Mouse (Mus musculus) adrenal gland, adult 2 months (tissue): ENCODE results near the gene Xrra1. TPM values are rescaled to one million over a fixed set of nuclear protein-coding genes. Genes with fewer than 3 reads are reported as not detected.
"Not testable (repeated sequence)": the region's sequence is repeated elsewhere in the genome, so short reads cannot be mapped to it uniquely, and the experiment has no call there.

Experiments
- DNase-seq: peaks from one replicate; pipeline ENCODE4 v3.0.0; 2021
- polyA plus RNA-seq: library from polyadenylated mRNA; depleted of rRNA; stranded (reverse); fragments of >200 nt; gene quantifications from 2 replicates; pipeline ENCODE4 v1.2.3, GENCODE M21; 2012; rRNA removed
- total RNA-seq, 2 experiments: library from RNA; stranded (reverse); gene quantifications; 2 replicates each; pipeline ENCODE4 v1.2.3; 2021

The Xrra1 gene
- total and polyA plus RNA-seq, 3 experiments: 0.41 to 64.4 (median 10.0) TPM

DNA sequence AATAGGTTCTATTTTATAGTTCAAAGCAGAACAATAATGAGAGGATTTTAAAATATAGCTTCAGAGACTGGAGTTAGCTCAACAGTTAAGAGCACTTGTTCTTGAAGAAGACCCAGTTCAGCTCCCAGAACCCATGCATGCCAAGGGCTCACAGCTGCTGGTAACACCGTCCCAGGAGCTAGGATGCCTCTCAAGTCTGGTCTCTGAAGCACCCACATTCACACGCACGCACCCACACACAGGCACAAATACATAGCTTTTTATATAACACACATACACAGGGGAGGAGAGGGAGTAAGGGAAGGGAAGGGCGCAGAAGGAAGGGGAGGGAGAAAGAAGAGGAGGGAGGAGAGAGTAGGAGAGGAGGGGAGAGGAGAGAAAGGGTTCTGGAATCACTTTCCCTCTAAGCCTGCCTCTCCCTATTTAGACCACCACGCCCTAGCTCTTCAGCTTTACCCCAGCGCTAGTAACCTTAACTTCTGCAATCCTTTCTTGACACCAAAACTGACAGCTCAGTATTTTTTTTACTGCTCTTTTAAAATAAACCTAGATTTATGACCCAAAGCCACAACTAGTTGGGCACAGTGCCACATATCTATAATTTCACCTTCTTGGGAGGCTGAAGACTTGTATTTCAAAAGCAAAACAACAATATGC, 94.7 kb downstream of the Xrra1 start:
- DNase-seq: no peak

GRCm38 (mm10) chr7:99954212-99954611, 95.3 kb downstream of the Xrra1 start:
- no peak for DNase-seq

- DNase-seq: no peak
These were observed 97.2 kb downstream of the Xrra1 start for GRCm38 (mm10) chr7:99956095-99956494.

DNA sequence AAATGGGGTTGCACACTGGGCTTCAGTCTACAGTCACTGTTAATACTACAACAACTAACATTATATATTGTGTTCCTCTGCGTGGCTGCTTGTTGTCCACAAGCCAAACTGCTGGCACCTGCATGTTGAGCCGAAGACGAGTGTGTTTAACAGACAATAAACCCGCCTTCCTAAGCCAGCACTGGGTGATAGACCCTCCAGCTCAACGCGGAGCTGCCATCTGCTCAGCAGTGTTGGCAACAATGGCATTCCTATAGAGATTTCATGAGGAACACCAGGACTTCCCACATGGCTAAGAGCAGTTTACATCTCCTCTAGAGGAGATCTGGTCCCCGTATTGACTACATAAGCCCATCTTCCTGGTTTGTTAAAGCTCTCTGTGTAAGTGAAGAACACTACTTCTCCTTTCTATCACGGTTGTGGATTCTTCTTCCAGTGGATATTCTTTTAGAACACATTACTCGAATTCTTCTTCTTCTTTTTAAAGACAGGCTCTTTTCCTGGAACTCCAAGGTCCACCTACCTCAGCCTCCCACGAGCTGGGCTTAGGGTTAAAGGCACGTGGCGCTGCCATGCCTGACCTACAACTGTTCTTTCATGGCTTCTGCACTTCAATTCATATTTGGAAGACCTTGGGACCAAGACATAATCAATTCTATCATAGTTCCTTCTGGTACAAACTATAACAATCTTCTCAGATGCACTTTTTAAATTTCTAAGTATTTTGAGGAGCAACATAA, 98.5 kb downstream of the Xrra1 start:
- DNase-seq: no peak

DNA sequence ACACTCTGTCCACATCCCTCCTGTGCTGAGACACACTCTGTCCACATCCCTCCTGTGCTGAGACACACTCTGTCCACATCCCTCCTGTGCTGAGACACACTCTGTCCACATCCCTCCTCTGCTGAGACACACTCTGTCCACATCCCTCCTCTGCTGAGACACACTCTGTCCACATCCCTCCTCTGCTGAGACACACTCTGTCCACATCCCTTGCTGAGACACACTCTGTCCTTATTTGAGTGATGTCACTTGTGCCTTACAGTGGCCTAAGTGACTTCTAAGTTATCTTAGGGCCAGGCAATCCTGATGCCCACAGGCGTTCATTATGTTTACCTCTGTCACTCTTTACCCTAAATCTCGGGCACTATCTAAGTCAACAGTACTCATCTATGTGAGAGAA, 101.7 kb downstream of the Xrra1 start:
- DNase-seq: not testable (repeated sequence)

DNA sequence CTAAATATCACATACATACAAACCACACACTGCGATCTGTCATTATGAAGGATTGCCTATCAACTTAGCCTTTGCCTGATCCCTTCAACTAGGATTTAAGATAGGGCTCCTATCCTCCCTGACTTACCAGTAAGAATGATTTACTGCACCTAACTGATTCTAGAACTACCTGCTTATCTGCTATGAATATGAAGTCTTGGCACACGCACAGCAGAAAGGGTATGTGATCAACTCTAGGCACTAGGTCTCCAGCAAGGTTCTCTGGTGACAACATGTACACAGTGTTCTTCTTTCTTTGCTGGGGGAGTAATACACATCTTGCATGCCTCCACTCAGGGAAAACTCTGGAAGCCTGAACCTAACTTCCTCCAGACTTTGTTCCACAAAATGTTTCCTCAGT, 102.6 kb downstream of the Xrra1 start:
- no peak for DNase-seq

GRCm38 (mm10) chr7:99962536-99963236, 103.8 kb downstream of the Xrra1 start:
- no peak for DNase-seq

GRCm38 (mm10) chr7:99963237-99963860, 104.4 kb downstream of the Xrra1 start:
- no peak for DNase-seq

DNA sequence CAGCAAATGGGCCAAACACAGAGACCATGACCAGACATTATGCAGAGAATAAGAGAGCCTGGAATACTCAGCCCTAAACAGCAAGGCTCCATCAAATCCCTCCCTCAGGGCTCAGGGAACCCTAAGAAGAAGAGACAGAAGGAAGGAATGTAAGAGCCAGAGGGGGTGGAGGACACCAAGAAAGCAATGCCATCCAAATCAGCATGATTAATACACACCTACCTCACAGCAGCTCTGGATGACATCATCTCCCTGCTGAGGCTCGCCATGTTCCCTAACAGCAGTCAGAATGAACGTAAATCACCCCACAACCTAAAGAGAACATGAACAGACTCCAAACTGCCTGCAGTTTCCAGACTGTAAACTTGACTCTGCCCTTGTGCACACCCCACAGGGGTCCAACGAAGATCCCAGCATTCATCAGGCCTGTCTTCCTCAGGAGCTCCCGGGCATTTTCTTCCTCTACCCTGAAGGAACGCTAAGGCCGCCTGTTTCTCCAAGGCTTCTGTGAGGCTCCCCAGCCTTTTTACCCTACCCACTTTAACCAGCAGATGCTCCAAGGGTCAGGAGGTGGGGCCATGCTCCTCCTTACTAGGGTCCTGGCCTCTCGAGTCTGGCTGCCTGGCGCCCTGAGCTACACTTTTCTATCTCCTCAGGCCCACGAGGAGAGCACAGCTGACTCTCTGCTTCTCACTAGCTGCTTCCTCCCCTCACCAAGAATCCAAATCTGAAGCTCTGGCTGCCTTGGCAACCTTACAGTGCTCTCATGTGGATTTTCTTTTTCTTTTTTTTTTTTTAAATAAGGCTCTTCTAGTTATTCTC, 106.3 kb downstream of the Xrra1 start:
- peak; percentile 48 for DNase-seq

DNA sequence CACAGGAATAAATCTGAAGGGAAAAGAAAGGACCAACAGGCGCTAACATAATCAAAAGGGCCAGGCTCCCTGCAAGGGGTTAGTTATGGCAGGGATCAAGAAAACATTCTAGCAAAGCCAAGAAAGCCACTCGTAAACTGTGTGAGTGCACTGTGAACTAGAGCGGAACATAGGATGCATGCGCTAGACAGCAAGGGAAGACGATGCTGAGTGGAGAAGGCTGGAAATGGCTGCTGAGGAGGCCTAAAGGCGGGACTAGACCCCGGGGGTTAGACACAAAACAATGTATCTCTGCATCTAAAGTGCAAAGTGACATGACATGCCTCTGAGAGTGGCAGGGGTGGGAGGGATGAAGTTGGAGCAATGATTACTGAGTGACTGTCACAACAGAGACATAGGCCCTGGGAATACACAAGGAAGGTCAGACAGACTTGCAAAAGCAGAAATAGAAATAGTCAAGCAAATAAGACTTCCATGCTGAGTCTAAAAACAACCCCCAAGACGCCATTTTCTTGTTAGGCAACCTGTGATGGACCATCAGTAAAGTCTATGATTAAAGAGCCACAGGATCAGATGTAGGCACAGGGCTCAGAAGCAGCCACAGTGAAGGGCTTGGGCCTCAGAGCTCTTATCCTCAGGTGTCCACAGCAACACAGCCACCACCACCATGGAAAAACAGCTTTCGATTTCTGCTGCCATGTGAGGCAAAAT, 107.2 kb downstream of the Xrra1 start:
- no peak for DNase-seq

Other genes starting within 250 kb of the Xrra1 start
- gene Tpbgl, start 232.0 kb upstream of the Xrra1 start, total RNA-seq: 10 to 100 TPM; 21.6 to 25.3 TPM
- gene Tpbgl, start 232.0 kb upstream of the Xrra1 start, polyA plus RNA-seq: 71.2 and 81.0 TPM in 2 replicates
- 10 to 100 TPM; 22.9 to 23.0 TPM for gene Slco2b1, start 147.8 kb upstream of the Xrra1 start, total RNA-seq
- 34.6 and 49.7 TPM in 2 replicates for gene Slco2b1, start 147.8 kb upstream of the Xrra1 start, polyA plus RNA-seq
- not detected for gene Olfr520, start 128.8 kb upstream of the Xrra1 start, total RNA-seq
- gene Olfr520, start 128.8 kb upstream of the Xrra1 start, polyA plus RNA-seq: not detected in 2 replicates
- gene Olfr521, start 95.6 kb upstream of the Xrra1 start, total RNA-seq: not detected
- not detected in 2 replicates for gene Olfr521, start 95.6 kb upstream of the Xrra1 start, polyA plus RNA-seq
- gene Neu3, start 30.7 kb upstream of the Xrra1 start, total RNA-seq: 1 to 10 TPM; 1.8 to 2.7 TPM
- 1.4 TPM in 2 replicates for gene Neu3, start 30.7 kb upstream of the Xrra1 start, polyA plus RNA-seq
- 100 to 1,000 TPM; 150 to 186 TPM for gene Spcs2, start 4.3 kb downstream of the Xrra1 start, total RNA-seq
- 10.0 and 13.1 TPM in 2 replicates for gene Spcs2, start 4.3 kb downstream of the Xrra1 start, polyA plus RNA-seq
- 10 to 100 TPM; 13.0 to 13.8 TPM for gene Rnf169, start 121.3 kb downstream of the Xrra1 start, total RNA-seq
- gene Rnf169, start 121.3 kb downstream of the Xrra1 start, polyA plus RNA-seq: 3.7 and 5.0 TPM in 2 replicates
- gene Chrdl2, start 147.1 kb downstream of the Xrra1 start, total RNA-seq: not detected
- 0.33 TPM in 1 of 2 replicates, not detected in the other for gene Chrdl2, start 147.1 kb downstream of the Xrra1 start, polyA plus RNA-seq